Mouse (Mus musculus) megakaryocyte, embryonic 14.5 days (primary cell): ENCODE data around the gene Adig. TPM values are rescaled to one million over a fixed set of nuclear protein-coding genes. Genes with fewer than 3 reads are reported as not detected.

Experiments used
- H3K27me3 ChIP-seq: replicated peaks from 2 replicates; pipeline ENCODE3; 2012; ENCODE audit warnings: inconsistent platforms
- H3K36me3 ChIP-seq: replicated peaks from 2 replicates; pipeline ENCODE3; 2012; ENCODE audit warnings: low read length, inconsistent platforms, mixed read lengths
- H3K4me1 ChIP-seq: 2 replicates; pipeline ENCODE4 v1.6.1; 2012; ENCODE audit warnings: inconsistent platforms
- H3K4me3 ChIP-seq: replicated peaks from 2 replicates; pipeline ENCODE3; 2012; ENCODE audit warnings: moderate library complexity, mild to moderate bottlenecking, inconsistent platforms
- H3K9me3 ChIP-seq: 2 replicates; pipeline ENCODE4 v1.6.1; 2012; ENCODE audit warnings: inconsistent platforms
- FLI1 ChIP-seq: IDR thresholded peaks from 2 replicates; pipeline ENCODE4 v1.6.1; 2012; ENCODE audit warnings: low read length, inconsistent platforms, mixed read lengths
- GATA1 ChIP-seq: IDR thresholded peaks from 3 replicates; pipeline ENCODE4 v1.6.1; 2012; ENCODE audit warnings: mixed read lengths, low read length, inconsistent platforms, borderline replicate concordance
- polyA plus RNA-seq: library from polyadenylated mRNA; stranded (reverse); fragments of >175 nt; gene quantifications from 2 replicates; pipeline ENCODE4 v1.2.3, GENCODE M21; 2012; ENCODE audit warnings: low replicate concordance; ENCODE audit not compliant: insufficient read depth

The Adig gene
- polyA plus RNA-seq, 1 experiment: 0.37 TPM

DNA sequence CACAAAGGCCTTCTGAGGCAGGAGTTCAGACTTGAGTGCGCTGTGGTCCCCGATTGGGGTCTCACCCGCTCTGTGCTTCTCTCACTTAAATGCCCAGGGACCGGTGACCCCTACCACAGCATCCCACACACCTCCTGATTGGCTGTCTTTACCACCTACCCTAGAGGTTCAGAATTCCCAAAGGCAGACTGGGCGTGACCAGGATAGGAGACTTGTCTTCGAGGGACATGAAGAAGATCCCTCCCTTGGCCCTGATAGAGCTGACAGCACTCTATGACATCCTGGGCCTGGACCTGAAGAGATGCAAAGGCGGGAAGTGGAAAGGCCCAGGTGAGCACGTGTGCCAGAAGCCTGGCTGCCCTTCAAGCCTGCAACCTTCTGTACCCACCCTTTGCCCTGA, 32.1 kb downstream of the Adig start:
- no peak overlapping the region for H3K4me3 ChIP-seq
- peaks cover 7% of the 10 kb centered on the region; the same call in 1 of the 2 replicates for H3K4me1 ChIP-seq
- H3K9me3 ChIP-seq: peaks cover 14% of the 10 kb centered on the region
- no peak for TF ChIP-seq GATA1
- no peak for TF ChIP-seq FLI1
- peaks cover 30% of the 10 kb centered on the region for H3K27me3 ChIP-seq
- H3K36me3 ChIP-seq: no peaks in the 10 kb centered on the region

DNA sequence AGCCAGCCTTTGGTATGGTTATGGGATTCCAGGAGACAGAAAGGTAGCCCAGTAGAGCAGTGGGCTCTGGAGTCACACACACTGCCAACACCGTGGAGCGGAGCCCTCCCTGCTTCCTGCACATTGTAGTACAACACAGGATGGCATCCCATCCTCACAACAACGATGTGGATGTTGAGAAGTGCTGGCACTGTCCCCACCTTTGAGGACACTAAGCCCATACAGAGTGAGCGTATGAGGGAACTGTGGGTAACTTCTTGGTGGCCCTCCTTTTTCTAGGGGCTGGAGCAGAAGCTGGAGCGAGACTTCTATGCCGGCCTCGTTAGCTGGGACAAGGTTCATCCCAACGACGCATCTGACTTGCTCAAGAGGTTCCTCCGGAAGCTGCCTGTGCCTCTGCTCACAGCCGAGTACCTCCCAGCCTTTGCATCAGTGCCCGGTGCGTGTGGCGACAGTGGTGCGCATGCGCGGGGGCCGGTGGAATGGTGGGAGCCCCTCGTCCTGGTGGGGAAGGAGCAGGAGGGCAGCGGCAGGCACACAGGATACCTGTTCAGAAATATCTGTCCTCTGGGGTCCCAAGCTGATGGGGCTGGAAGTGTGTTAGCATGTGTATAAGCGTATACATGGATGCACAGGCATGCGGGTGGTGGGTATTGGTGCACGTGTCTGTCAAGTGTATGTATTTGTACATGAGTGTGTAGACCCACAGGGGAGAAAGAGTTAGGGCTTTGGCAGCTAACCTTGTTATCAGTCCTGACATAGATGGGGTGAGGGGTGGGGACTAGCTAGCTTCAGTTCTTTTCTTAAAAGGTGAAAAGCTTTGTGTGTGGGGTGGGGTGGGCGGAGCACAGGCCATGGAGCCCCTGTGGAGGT, 37.3 kb downstream of the Adig start:
- Histone ChIP-seq H3K4me1 (no peaks in the 10 kb centered on the region; the same call in 1 of the 2 replicates), H3K9me3 (no peaks in the 10 kb centered on the region), H3K27me3 (peaks cover 49% of the 10 kb centered on the region), H3K4me3 (no peak overlapping the region), H3K36me3 (no peaks in the 10 kb centered on the region)
- TF ChIP-seq FLI1: no peak
- no peak for TF ChIP-seq GATA1

DNA sequence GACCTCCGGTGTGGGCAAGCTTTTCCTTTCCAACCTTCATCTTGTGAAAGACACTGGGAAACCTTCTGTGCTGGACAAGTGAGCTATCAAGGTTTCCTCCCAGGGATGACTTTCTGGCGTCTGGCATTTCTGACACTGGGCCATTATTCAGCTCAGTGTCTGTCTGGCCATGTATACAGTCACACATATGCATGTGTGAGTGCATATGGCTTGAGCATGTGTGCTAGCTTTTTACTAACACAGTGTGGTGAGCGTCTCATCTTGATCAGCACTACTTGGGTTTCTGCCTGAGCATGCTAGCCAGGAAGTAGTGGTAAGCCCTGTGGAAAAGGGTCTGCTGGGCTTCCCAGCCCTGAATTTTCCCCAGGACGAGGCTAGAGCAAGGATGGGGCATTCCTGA, 38.9 kb downstream of the Adig start:
- Histone ChIP-seq H3K4me3 (no peak overlapping the region), H3K9me3 (peaks cover 5% of the 10 kb centered on the region; the same call in 1 of the 2 replicates), H3K36me3 (no peaks in the 10 kb centered on the region), H3K27me3 (peaks cover 56% of the 10 kb centered on the region), H3K4me1 (no peaks in the 10 kb centered on the region; the same call in 1 of the 2 replicates)
- TF ChIP-seq FLI1 (no peak), GATA1 (no peak)

DNA sequence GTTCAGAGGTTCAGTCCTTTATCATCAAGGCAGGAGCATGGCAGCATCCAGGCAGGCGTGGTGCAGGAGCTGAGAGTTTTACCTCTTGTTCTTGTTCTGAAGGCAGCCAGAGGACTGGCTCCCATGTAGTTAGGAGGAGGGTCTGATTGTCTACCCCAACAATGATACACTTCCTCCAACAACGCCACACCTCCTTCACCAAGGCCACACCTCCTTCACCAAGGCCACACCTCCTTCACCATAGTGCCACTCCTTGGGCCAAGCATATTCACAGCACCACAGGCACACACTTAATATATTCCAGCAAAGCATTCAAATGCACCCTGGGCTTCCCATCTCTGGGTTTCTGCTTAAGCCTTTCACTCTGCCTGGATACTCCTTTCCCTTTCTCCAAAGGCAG, 42.9 kb downstream of the Adig start:
- Histone ChIP-seq H3K27me3 (peaks cover 64% of the 10 kb centered on the region), H3K4me1 (peaks cover 11% of the 10 kb centered on the region; the same call in 1 of the 2 replicates), H3K36me3 (no peaks in the 10 kb centered on the region), H3K4me3 (no peak overlapping the region), H3K9me3 (peaks cover 5% of the 10 kb centered on the region; the same call in 1 of the 2 replicates)
- no peak for TF ChIP-seq FLI1
- TF ChIP-seq GATA1: no peak

DNA sequence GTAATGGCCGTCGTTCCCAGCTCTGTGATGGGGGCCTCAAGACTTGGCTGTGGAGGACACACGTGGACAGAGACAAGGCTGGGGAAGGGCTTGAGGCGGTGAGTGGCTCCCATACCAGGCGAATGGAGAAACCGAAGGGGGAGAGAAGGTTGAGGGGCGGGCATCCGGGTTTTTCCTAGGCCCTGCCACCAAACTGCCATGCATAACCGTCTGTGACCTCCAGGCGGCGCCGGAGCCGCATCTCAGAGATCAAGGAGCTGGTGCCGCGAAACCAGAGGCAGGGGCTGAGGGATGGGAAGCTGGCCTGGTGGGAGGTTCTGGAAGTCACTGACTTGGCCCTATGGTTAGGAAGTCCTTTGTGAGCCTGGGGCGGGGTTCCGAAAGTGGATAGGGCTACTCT, 44.3 kb downstream of the Adig start:
- H3K4me3 ChIP-seq: peak overlapping the region; percentile 35
- H3K27me3 ChIP-seq: peaks cover 69% of the 10 kb centered on the region
- peaks cover 5% of the 10 kb centered on the region; the same call in 1 of the 2 replicates for H3K9me3 ChIP-seq
- no peaks in the 10 kb centered on the region for H3K36me3 ChIP-seq
- peaks cover 11% of the 10 kb centered on the region; the same call in 1 of the 2 replicates for H3K4me1 ChIP-seq
- TF ChIP-seq GATA1 (no peak), FLI1 (no peak)

DNA sequence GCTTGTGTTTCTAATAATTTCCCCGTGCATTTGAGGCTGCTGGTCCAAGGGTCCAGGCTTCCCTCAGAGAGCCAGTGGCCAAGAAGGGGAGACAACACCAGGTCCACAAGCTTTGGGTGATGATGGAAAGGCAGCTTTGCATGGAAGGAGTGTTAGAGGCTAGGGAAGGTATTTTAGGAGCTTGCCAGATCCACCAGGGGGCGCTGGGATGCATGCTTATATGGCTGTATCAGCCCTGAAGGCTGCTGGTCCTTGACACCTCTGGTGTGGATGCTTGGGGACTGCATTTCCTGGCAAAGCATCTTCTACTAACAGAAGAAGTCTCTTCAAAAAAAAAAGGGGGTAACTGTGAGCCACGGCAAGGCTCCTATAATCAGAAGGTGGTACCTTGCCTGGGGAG, 47.7 kb downstream of the Adig start:
- peaks cover 17% of the 10 kb centered on the region; the same call in 1 of the 2 replicates for H3K4me1 ChIP-seq
- peaks cover 4% of the 10 kb centered on the region; the same call in 1 of the 2 replicates for H3K9me3 ChIP-seq
- H3K27me3 ChIP-seq: peaks cover 71% of the 10 kb centered on the region

DNA sequence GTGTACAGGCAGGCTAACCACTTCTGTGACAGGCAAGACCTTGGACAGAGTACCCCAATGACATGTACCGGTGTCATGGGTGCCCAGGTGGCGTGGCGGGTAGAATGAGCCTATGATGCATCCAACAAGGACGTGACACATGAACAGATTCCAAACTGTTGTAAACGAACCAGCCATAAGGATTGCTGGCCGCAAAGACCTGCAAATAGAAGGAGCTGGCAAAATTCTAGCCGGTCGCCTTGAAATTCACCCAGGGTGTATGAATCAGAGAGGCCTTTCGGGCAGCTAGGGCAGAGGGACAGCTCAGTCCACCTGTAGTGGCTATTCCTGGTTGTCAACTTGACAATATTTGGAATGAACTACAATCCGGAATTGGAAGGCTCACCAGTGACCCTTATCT, 52.0 kb downstream of the Adig start:
- Histone ChIP-seq H3K36me3 (no peaks in the 10 kb centered on the region), H3K4me3 (no peak overlapping the region), H3K4me1 (peaks cover 23% of the 10 kb centered on the region), H3K9me3 (peaks cover 10% of the 10 kb centered on the region), H3K27me3 (peaks cover 75% of the 10 kb centered on the region)
- TF ChIP-seq FLI1 (no peak), GATA1 (no peak)

More for the DNA sequence above, 47.7 kb downstream of the Adig start:
- TF ChIP-seq FLI1: no peak
- no peak for TF ChIP-seq GATA1
- no peak overlapping the region for H3K4me3 ChIP-seq
- no peaks in the 10 kb centered on the region for H3K36me3 ChIP-seq

DNA sequence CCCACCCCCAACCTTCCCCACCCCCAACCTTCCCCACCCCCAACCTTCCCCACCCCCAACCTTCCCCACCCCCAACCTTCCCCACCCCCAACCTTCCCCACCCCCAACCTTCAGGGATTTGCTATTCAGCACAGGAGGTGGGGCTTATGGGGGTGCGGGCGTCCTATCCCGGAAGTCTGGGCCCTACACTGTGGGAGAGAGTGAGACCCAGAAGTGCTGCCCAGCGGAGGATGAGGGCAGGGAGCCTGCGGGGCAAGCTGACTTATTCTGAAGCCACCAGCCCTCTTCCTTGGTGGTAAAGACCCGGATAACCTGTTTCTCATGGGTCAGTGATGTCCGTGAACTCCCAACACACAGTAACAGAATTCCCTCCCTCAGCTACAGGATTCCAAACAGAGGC, 52.8 kb downstream of the Adig start:
- Histone ChIP-seq H3K9me3 (peaks cover 19% of the 10 kb centered on the region), H3K4me3 (peak overlapping the region; percentile 54), H3K36me3 (no peaks in the 10 kb centered on the region), H3K27me3 (peaks cover 77% of the 10 kb centered on the region), H3K4me1 (peaks cover 23% of the 10 kb centered on the region)
- TF ChIP-seq GATA1 (no peak), FLI1 (no peak)

DNA sequence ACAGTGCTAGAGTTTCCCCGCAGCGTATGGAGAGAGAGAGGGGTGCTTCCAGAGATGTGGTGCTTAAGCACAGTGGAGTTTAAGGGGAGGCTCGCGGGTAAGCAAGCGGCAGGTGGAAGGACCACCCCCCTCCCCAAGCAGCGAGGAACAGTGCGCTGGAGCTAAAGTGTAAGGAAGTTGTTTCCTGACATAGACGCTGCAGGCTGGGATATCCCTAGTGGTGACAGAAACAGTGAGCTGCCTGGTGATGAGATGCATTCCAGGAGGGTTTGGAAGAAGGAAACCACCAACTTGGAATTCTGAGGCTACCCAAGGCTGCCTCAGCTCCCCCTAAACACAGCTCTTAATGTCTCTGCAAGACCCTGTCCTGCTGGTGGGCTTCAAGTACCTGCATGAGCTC, 53.4 kb downstream of the Adig start:
- no peak for TF ChIP-seq FLI1
- Histone ChIP-seq H3K4me1 (peaks cover 23% of the 10 kb centered on the region), H3K27me3 (peaks cover 77% of the 10 kb centered on the region), H3K36me3 (no peaks in the 10 kb centered on the region), H3K4me3 (peak overlapping the region; percentile 87), H3K9me3 (peaks cover 19% of the 10 kb centered on the region)

DNA sequence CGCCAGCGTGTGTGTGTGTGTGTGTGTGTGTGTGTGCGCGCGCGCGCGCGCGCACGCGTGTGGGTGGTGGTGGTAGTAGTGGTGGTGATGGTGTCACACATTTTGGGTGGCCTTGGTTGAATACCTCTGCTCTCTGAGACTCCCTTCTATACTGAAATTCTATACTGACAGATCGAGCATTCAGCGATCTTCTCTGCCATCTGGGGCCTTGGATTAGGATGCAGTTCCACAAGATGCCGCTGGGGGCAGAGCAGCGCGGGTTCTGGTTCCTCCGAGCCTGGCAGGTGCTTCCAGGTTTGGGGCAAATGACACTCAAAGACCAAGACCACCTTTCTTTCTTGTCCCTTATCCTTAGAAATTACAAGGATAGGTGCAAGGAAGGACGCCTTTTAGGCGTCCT, 53.8 kb downstream of the Adig start:
- Histone ChIP-seq H3K9me3 (peaks cover 19% of the 10 kb centered on the region), H3K36me3 (no peaks in the 10 kb centered on the region), H3K4me1 (peaks cover 23% of the 10 kb centered on the region), H3K27me3 (peaks cover 78% of the 10 kb centered on the region), H3K4me3 (peak overlapping the region; percentile 87)
- no peak for TF ChIP-seq FLI1
- TF ChIP-seq GATA1: no peak
